Mouse (Mus musculus) spleen, adult 2 months (tissue): ENCODE measurements around the gene Sat1.

Experiments used
- CTCF ChIP-seq: fragments of 200-500 bp; IDR thresholded peaks from 2 replicates; pipeline ENCODE4 v1.5.1; 2011; ENCODE audit warnings: mild to moderate bottlenecking, inconsistent platforms; ENCODE audit not compliant: insufficient read depth, insufficient read length, insufficient replicate concordance; ENCODE audit errors: extremely low read depth
- POLR2A ChIP-seq: fragments of 200-500 bp; IDR thresholded peaks from 2 replicates; pipeline ENCODE4 v1.6.1; 2011; ENCODE audit warnings: low read depth, low read length, inconsistent platforms

GRCm38 (mm10) chrX:155191941-155192340 lies 24.3 kb downstream of the Sat1 start:
- no peak for TF ChIP-seq POLR2A
- no peak for TF ChIP-seq CTCF
